Comparison of ENCODE assay signal across 9 mouse cellular contexts in genomic region chr4:66450115-66450514, GRCm38 (mm10). TPM values are rescaled to one million over a fixed set of nuclear protein-coding genes. Genes with fewer than 3 reads are reported as not detected.
A peak's percentile ranks its signal among the peaks of the same experiment; 100 is the strongest.
DNase-seq lines count a peak whose midpoint lies in the region; ATAC-seq and TF ChIP-seq lines count a peak whose summit lies in the region.
"Had no signal": no experiment of that assay in that cellular context is flagged by ENCODE, and none has a peak within 500 bp of the region (broad histone marks: within the 10 kb centered on the region; RNA-seq: fewer than 3 reads in every experiment).

No protein-coding gene starts in this region.

- no peaks in the 10 kb centered on the region for H3K36me3 ChIP-seq in intestine, postnatal 0 days (ENCODE audit: control insufficient read depth, insufficient read depth)
- no peaks in the 10 kb centered on the region for H3K36me3 ChIP-seq in intestine, embryonic 16.5 days (ENCODE audit: control insufficient read depth, insufficient read depth, low read length)
- no peaks in the 10 kb centered on the region for H3K36me3 ChIP-seq in hindbrain, embryonic 13.5 days

- H3K4me2 ChIP-seq in intestine, postnatal 0 days (replicated peaks; ENCODE audit: low read depth) = no peak overlapping the region
- no peak overlapping the region for H3K4me2 ChIP-seq in intestine, embryonic 16.5 days (ENCODE audit: low read depth, low read length)
- H3K4me2 ChIP-seq in hindbrain, embryonic 13.5 days = no peak overlapping the region

- no peaks in the 10 kb centered on the region for H3K27me3 ChIP-seq in intestine, postnatal 0 days (replicated peaks; ENCODE audit: control insufficient read depth, insufficient read depth, low read length)
- H3K27me3 ChIP-seq in intestine, embryonic 16.5 days (replicated peaks; ENCODE audit: control insufficient read depth, insufficient read depth, low read length) = no peaks in the 10 kb centered on the region
- no peaks in the 10 kb centered on the region for H3K27me3 ChIP-seq in hindbrain, embryonic 13.5 days

- no peak overlapping the region for H3K9ac ChIP-seq in intestine, postnatal 0 days (ENCODE audit: low read depth, low read length)
- no peak overlapping the region for H3K9ac ChIP-seq in intestine, embryonic 16.5 days (ENCODE audit: low read depth, low read length)
- H3K9ac ChIP-seq in hindbrain, embryonic 13.5 days = no peak overlapping the region

- no peaks in the 10 kb centered on the region for H3K4me1 ChIP-seq in intestine, postnatal 0 days (replicated peaks; ENCODE audit: control insufficient read depth, insufficient read depth, low read length)
- H3K4me1 ChIP-seq in intestine, embryonic 16.5 days (ENCODE audit: control insufficient read depth, insufficient read depth, low read length) = no peaks in the 10 kb centered on the region
- H3K4me1 ChIP-seq in hindbrain, embryonic 13.5 days (replicated peaks) = 0 out of 2 replicates have a peak, but pooled peaks cover 3% of the 10 kb centered on the region

- ATAC-seq in intestine, postnatal 0 days = no peak
- ATAC-seq in intestine, embryonic 16.5 days = no peak
- ATAC-seq in hindbrain, embryonic 13.5 days (ENCODE audit: low FRiP score) = no peak

- H3K4me3 ChIP-seq in intestine, postnatal 0 days (ENCODE audit: low read depth, low read length) = no peak overlapping the region
- H3K4me3 ChIP-seq in intestine, embryonic 16.5 days (ENCODE audit: low read length) = no peak overlapping the region
- H3K4me3 ChIP-seq in hindbrain, embryonic 13.5 days = no peak overlapping the region

- peak; percentile 3 to 29 for DNase-seq in adrenal gland, adult (ENCODE audit: inconsistent age in 2 of 2, low spot score in 1 of 2)
- DNase-seq in adrenal gland, postnatal 10 days = no peak
- peak; percentile 6 for DNase-seq in lung, postnatal 14 days
- no peak for DNase-seq in T-cell, adult 2 months (ENCODE audit: low spot score)
- no peak for DNase-seq in spleen, adult 18-20 months
- DNase-seq: right cerebral cortex, postnatal 25 days had no signal

- 17% methylated on average over 3 of the region's 3 CpGs for WGBS in intestine, postnatal 0 days
- 23% methylated on average over 3 of the region's 3 CpGs for WGBS in intestine, embryonic 16.5 days
- 39% methylated on average over 3 of the region's 3 CpGs for WGBS in hindbrain, embryonic 13.5 days

- TF ChIP-seq CTCF in intestine, postnatal 0 days (IDR thresholded peaks at IDR 0.05; ENCODE audit: low read depth) = 0 out of 2 replicates have a peak, but pooled peaks have one; percentile 21

- no peaks in the 10 kb centered on the region for H3K9me3 ChIP-seq in intestine, postnatal 0 days (ENCODE audit: control insufficient read depth)
- no peaks in the 10 kb centered on the region for H3K9me3 ChIP-seq in intestine, embryonic 16.5 days (ENCODE audit: control insufficient read depth, low read length)
- no peaks in the 10 kb centered on the region for H3K9me3 ChIP-seq in hindbrain, embryonic 13.5 days

- no peak overlapping the region for H3K27ac ChIP-seq in intestine, postnatal 0 days (ENCODE audit: low read depth, low read length)
- no peak overlapping the region for H3K27ac ChIP-seq in intestine, embryonic 16.5 days (ENCODE audit: low read length)
- H3K27ac ChIP-seq in hindbrain, embryonic 13.5 days = peak overlapping the region; percentile 35; the same call in 1 of the 2 replicates

RNA-seq across cellular contexts. Expression of gene Astn2, which starts 45.7 kb away (rescaled TPM):
- total RNA-seq in adrenal gland, postnatal 10 days (2021) = 1 to 10 TPM; 2.7 to 3.2 TPM
- polyA plus RNA-seq in intestine, postnatal 0 days (2015; fragmentation: Nextera tagmentation; extraction: Ambion mirVana) = 0.18 TPM in 2 replicates
- polyA plus RNA-seq in intestine, embryonic 16.5 days (2015; fragmentation: Nextera tagmentation; extraction: Ambion mirVana) = 0.17 and 0.20 TPM in 2 replicates
- polyA plus RNA-seq in hindbrain, embryonic 13.5 days (2015; fragmentation: Nextera tagmentation; extraction: Ambion mirVana) = 2.9 and 3.1 TPM in 2 replicates

Comparison
In these comparisons a context has a peak if more than half of its experiments do, and no peak if none do; other contexts are left out.
1. DNase-seq: peak in adrenal gland, adult (2 of 2) and lung, postnatal 14 days (single experiment); none in adrenal gland, postnatal 10 days (single experiment), T-cell, adult 2 months (single experiment) and spleen, adult 18-20 months (0 of 2).